Mouse (Mus musculus): ENCODE results near the gene Cd33. TPM values are rescaled to one million over a fixed set of nuclear protein-coding genes. Genes with fewer than 3 reads are reported as not detected.

Cd33 gene
- polyA plus RNA-seq, 1 experiment from 2014 or later: 1.1 TPM

DNA sequence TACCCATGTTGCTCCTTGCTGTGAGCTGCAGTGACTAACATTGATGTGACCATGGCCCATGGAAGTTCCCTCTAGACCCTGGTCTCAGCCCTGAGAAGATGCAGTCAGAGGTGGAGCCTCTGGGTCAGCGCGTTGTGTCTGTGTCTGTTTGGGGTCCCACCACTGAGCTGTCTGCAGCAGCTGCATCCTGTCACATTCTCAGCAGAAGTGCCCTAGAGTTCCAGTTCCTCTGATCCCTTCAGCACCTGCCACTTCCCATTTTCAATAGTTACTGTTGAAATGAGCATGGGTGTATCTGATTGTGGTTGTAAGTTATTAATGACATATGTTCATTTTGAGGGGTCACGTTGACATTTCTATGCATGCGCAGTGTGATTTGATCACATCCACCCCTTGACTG, 8.9 kb upstream of the Cd33 start:
- no peak for ATAC-seq (ENCODE audit: extremely low read depth, insufficient number of reproducible peaks, low FRiP score, low TSS enrichment)
- Histone ChIP-seq H3K9ac (no peak overlapping the region), H3K9me3 (no peaks in the 10 kb centered on the region), H3K27ac (replicated peaks) (no peak overlapping the region), H3K4me3 (no peak overlapping the region), H3K27me3 (replicated peaks) (no peaks in the 10 kb centered on the region), H3K4me1 (no peaks in the 10 kb centered on the region), H3K36me3 (no peaks in the 10 kb centered on the region), H3K4me2 (no peak overlapping the region)
- WGBS: 55% methylated on average over 4 of the region's 4 CpGs

- no peak overlapping the region for H3K27ac ChIP-seq (replicated peaks)
- ATAC-seq (ENCODE audit: extremely low read depth, insufficient number of reproducible peaks, low FRiP score, low TSS enrichment): no peak
- WGBS: 70% methylated on average over 4 of the region's 4 CpGs
- no peaks in the 10 kb centered on the region for H3K9me3 ChIP-seq
- no peak overlapping the region for H3K9ac ChIP-seq
- no peak overlapping the region for H3K4me3 ChIP-seq
- H3K4me2 ChIP-seq: no peak overlapping the region
- no peaks in the 10 kb centered on the region for H3K27me3 ChIP-seq (replicated peaks)
- no peaks in the 10 kb centered on the region for H3K36me3 ChIP-seq
- no peaks in the 10 kb centered on the region for H3K4me1 ChIP-seq
Measured at GRCm38 (mm10) chr7:43548206-43548605, 4.0 kb upstream of the Cd33 start.

DNA sequence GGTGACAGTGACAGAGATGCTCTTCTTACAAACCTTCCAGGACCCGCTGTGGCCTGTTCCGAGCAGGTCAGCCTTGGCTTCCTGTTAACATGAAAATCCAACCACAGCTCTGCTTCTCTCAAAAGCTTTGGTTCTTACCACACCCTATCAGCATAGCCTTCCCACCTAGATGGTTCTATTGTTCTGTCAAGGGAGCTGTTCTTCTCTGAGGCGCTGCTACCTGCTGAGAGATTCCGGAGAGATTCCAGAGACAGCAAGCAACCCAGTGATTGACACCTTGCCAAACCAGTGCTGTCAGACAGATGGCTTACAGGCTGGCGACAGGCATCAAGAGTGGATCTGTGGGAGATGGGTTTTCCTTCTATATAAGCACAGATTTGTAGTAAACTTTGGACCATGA, 3.4 kb upstream of the Cd33 start:
- H3K36me3 ChIP-seq: no peaks in the 10 kb centered on the region
- H3K27me3 ChIP-seq (replicated peaks): no peaks in the 10 kb centered on the region
- no peak overlapping the region for H3K4me2 ChIP-seq
- H3K9ac ChIP-seq: no peak overlapping the region
- WGBS: 24% methylated on average over 5 of the region's 5 CpGs
- no peak overlapping the region for H3K27ac ChIP-seq (replicated peaks)
- H3K4me3 ChIP-seq: no peak overlapping the region
- no peak for ATAC-seq (ENCODE audit: extremely low read depth, insufficient number of reproducible peaks, low FRiP score, low TSS enrichment)
- H3K9me3 ChIP-seq: no peaks in the 10 kb centered on the region
- no peaks in the 10 kb centered on the region for H3K4me1 ChIP-seq

GRCm38 (mm10) chr7:43545656-43546545, 1.7 kb upstream of the Cd33 start:
- no peak overlapping the region for H3K9ac ChIP-seq
- H3K4me3 ChIP-seq: no peak overlapping the region
- H3K36me3 ChIP-seq: no peaks in the 10 kb centered on the region
- H3K4me2 ChIP-seq: no peak overlapping the region
- 61% methylated on average over 7 of the region's 7 CpGs for WGBS
- H3K4me1 ChIP-seq: no peaks in the 10 kb centered on the region
- no peaks in the 10 kb centered on the region for H3K27me3 ChIP-seq (replicated peaks)
- no peak overlapping the region for H3K27ac ChIP-seq (replicated peaks)
- ATAC-seq (ENCODE audit: extremely low read depth, insufficient number of reproducible peaks, low FRiP score, low TSS enrichment): no peak
- H3K9me3 ChIP-seq: no peaks in the 10 kb centered on the region

- no peaks in the 10 kb centered on the region for H3K27me3 ChIP-seq (replicated peaks)
- H3K27ac ChIP-seq (replicated peaks): no peak overlapping the region
- no peaks in the 10 kb centered on the region for H3K4me1 ChIP-seq
- no peak overlapping the region for H3K9ac ChIP-seq
- no peak for ATAC-seq (ENCODE audit: extremely low read depth, insufficient number of reproducible peaks, low FRiP score, low TSS enrichment)
- no peak overlapping the region for H3K4me3 ChIP-seq
- H3K4me2 ChIP-seq: no peak overlapping the region
- H3K9me3 ChIP-seq: 0 out of 2 replicates have a peak, but pooled peaks cover 5% of the 10 kb centered on the region
- WGBS: 52% methylated on average over 4 of the region's 4 CpGs
- H3K36me3 ChIP-seq: no peaks in the 10 kb centered on the region
Measured at GRCm38 (mm10) chr7:43538524-43538923, 5.7 kb downstream of the Cd33 start.

DNA sequence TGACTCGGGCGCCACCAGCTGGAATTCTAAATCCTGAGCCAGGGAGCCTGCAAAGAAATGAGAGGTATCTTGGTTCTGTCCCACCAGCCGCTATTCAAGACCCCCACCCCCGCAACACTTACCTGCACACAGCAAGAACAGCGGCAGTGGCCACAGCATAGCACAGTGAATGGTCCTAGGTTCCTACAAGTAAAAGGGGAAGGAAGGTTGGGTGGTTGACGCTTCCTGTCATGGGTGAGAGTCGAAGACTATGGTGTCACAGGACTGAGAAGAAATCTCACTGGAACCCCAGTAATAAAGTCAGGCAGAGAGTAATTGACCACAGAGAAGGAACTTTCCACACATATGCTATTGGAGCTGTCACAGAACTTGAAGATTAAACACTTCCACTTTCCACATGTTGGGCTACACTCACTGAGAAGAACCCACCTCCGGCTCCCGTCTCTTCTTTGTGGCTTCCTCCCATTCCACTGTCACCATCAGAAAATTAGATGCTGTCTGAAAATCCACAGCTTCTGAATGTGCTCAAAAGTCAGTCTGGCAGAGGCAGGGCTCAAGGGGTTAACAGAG, 11.2 kb downstream of the Cd33 start:
- no peak overlapping the region for H3K9ac ChIP-seq
- ATAC-seq (ENCODE audit: extremely low read depth, insufficient number of reproducible peaks, low FRiP score, low TSS enrichment): no peak
- H3K36me3 ChIP-seq: no peaks in the 10 kb centered on the region
- H3K4me1 ChIP-seq: no peaks in the 10 kb centered on the region
- H3K27me3 ChIP-seq (replicated peaks): no peaks in the 10 kb centered on the region
- 75% methylated on average over 9 of the region's 9 CpGs for WGBS
- H3K27ac ChIP-seq (replicated peaks): no peak overlapping the region
- H3K4me3 ChIP-seq: no peak overlapping the region
- no peak overlapping the region for H3K4me2 ChIP-seq
- H3K9me3 ChIP-seq: 0 out of 2 replicates have a peak, but pooled peaks cover 5% of the 10 kb centered on the region

DNA sequence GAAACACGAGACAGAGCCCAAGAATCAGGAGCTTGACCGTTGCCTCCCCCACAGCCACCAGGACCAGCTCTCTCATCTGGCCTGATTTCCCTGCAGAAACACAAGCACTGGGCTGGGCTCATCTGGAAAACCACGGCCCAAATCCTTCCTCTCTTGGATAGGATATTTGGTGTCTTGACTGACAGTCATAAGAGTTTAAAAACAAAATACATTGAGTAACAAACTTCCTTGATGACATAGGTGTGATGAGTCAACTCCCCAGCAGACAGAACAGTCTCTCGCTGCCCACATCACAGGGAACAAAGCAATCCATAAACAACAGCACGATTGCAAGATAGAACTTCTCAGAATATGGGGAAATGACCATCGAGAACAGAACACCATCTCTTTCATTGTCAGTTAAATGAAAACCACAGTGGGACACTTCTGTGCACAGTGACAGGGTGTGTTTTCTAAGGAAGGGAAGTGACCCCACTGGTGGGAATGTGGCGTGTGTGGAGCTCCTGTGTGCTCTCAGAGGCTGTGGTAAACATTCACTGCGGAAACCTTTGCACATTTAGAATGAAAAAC, 13.9 kb downstream of the Cd33 start:
- ATAC-seq (ENCODE audit: extremely low read depth, insufficient number of reproducible peaks, low FRiP score, low TSS enrichment): no peak
- 0 out of 2 replicates have a peak, but pooled peaks cover 5% of the 10 kb centered on the region for H3K9me3 ChIP-seq
- H3K4me1 ChIP-seq: no peaks in the 10 kb centered on the region
- H3K36me3 ChIP-seq: no peaks in the 10 kb centered on the region
- no peak overlapping the region for H3K27ac ChIP-seq (replicated peaks)
- no peak overlapping the region for H3K4me3 ChIP-seq
- H3K9ac ChIP-seq: no peak overlapping the region
- no peak overlapping the region for H3K4me2 ChIP-seq
- no peaks in the 10 kb centered on the region for H3K27me3 ChIP-seq (replicated peaks)
- 63% methylated on average over 8 of the region's 8 CpGs for WGBS

DNA sequence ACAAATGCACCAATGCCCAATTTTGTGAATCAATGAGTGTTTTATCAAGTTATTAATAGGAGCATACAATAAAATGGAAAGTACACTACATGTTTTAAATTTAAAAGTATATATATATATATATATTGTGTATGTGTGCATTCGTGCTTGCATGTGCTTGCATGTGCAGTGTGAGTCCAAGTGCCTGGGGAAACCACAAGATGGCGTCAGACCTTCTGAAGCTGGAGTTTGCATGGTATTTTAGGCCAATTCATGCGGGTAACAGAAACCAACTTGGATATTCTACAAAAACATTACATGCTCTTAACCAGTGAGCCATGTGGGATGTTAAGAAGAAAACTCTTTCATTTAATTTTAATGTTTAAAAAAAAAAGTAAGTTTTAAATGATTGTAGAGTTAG, 18.9 kb downstream of the Cd33 start:
- WGBS: 36% methylated on average over 3 of the region's 3 CpGs
- no peak for ATAC-seq (ENCODE audit: extremely low read depth, insufficient number of reproducible peaks, low FRiP score, low TSS enrichment)
- no peaks in the 10 kb centered on the region for H3K9me3 ChIP-seq
- no peaks in the 10 kb centered on the region for H3K27me3 ChIP-seq (replicated peaks)
- H3K4me1 ChIP-seq: no peaks in the 10 kb centered on the region
- no peak overlapping the region for H3K9ac ChIP-seq
- H3K4me2 ChIP-seq: no peak overlapping the region
- H3K36me3 ChIP-seq: no peaks in the 10 kb centered on the region
- no peak overlapping the region for H3K27ac ChIP-seq (replicated peaks)
- no peak overlapping the region for H3K4me3 ChIP-seq

GRCm38 (mm10) chr7:43522776-43523175, 21.5 kb downstream of the Cd33 start:
- no peaks in the 10 kb centered on the region for H3K4me1 ChIP-seq
- no peak overlapping the region for H3K4me3 ChIP-seq
- no peaks in the 10 kb centered on the region for H3K9me3 ChIP-seq
- no peak overlapping the region for H3K4me2 ChIP-seq
- no peaks in the 10 kb centered on the region for H3K36me3 ChIP-seq
- no peak overlapping the region for H3K27ac ChIP-seq (replicated peaks)
- 70% methylated on average over 2 of the region's 2 CpGs for WGBS
- H3K9ac ChIP-seq: no peak overlapping the region
- no peaks in the 10 kb centered on the region for H3K27me3 ChIP-seq (replicated peaks)
- ATAC-seq (ENCODE audit: extremely low read depth, insufficient number of reproducible peaks, low FRiP score, low TSS enrichment): no peak

GRCm38 (mm10) chr7:43518341-43518740, 25.9 kb downstream of the Cd33 start:
- Histone ChIP-seq H3K4me3 (no peak overlapping the region), H3K36me3 (no peaks in the 10 kb centered on the region), H3K9me3 (no peaks in the 10 kb centered on the region), H3K4me2 (no peak overlapping the region), H3K27ac (replicated peaks) (no peak overlapping the region), H3K4me1 (no peaks in the 10 kb centered on the region), H3K27me3 (replicated peaks) (no peaks in the 10 kb centered on the region), H3K9ac (no peak overlapping the region)
- ATAC-seq (ENCODE audit: extremely low read depth, insufficient number of reproducible peaks, low FRiP score, low TSS enrichment): no peak
- WGBS: 83% methylated on average over 15 of the region's 15 CpGs

GRCm38 (mm10) chr7:43515076-43515475, 29.2 kb downstream of the Cd33 start:
- no peaks in the 10 kb centered on the region for H3K27me3 ChIP-seq (replicated peaks)
- no peaks in the 10 kb centered on the region for H3K9me3 ChIP-seq
- no peak overlapping the region for H3K9ac ChIP-seq
- no peak overlapping the region for H3K27ac ChIP-seq (replicated peaks)
- ATAC-seq (ENCODE audit: extremely low read depth, insufficient number of reproducible peaks, low FRiP score, low TSS enrichment): no peak
- WGBS: 69% methylated on average over 5 of the region's 5 CpGs
- H3K4me3 ChIP-seq: no peak overlapping the region
- no peaks in the 10 kb centered on the region for H3K4me1 ChIP-seq
- no peaks in the 10 kb centered on the region for H3K36me3 ChIP-seq
- H3K4me2 ChIP-seq: no peak overlapping the region
